Mouse (Mus musculus) bone marrow macrophage, adult 2 months (primary cell): ENCODE measurements around the gene Unc93b1.

Experiments
- CTCF ChIP-seq: IDR thresholded peaks from 2 replicates; pipeline ENCODE4 v1.5.1; 2012; ENCODE audit warnings: low read depth, mild to moderate bottlenecking, low read length, moderate library complexity
- POLR2A ChIP-seq: IDR thresholded peaks from 2 replicates; pipeline ENCODE4 v1.6.1; 2012; ENCODE audit warnings: mild to moderate bottlenecking, low read depth, low read length, borderline replicate concordance

GRCm38 (mm10) chr19:3928779-3929178 is 6.2 kb upstream of the Unc93b1 start:
- TF ChIP-seq CTCF (no peak), POLR2A (no peak)
